Mouse (Mus musculus) naive thymus-derived CD4-positive, alpha-beta T cell, adult 5 months (primary cell): ENCODE results near the gene Ddah2. TPM values are rescaled to one million over a fixed set of nuclear protein-coding genes. Genes with fewer than 3 reads are reported as not detected.

ENCODE experiments used
- polyA plus RNA-seq: library from polyadenylated mRNA; unstranded; fragments of 100-300 nt; shearing (Covaris generic); gene quantifications from one replicate; pipeline ENCODE4 v1.2.1, GENCODE M21; 2017

Gene Ddah2
- 0.95 TPM for polyA plus RNA-seq

GRCm38 (mm10) chr17:35058911-35059892, at the start of gene Ddah2:
Gene Ddah2 (plus strand): TSS chr17:35059035.

GRCm38 (mm10) chr17:35016376-35016775, 42.5 kb upstream of the Ddah2 start, which contains the start of gene Vwa7:
Gene Vwa7 (plus strand): TSS chr17:35016579.

GRCm38 (mm10) chr17:35027277-35028068, 31.4 kb upstream of the Ddah2 start, which contains the start of gene Sapcd1:
Gene Sapcd1 (minus strand): TSS chr17:35028016.

GRCm38 (mm10) chr17:35046681-35047455, 12.0 kb upstream of the Ddah2 start, which contains the start of gene Msh5:
Gene Msh5 (minus strand): TSS chr17:35046745.

GRCm38 (mm10) chr17:35049561-35050016, 9.2 kb upstream of the Ddah2 start, which contains the start of gene Clic1:
Gene Clic1 (plus strand): TSS chr17:35049966.

GRCm38 (mm10) chr17:35064951-35065947, 6.4 kb downstream of the Ddah2 start, which contains the start of gene Ly6g6c:
Gene Ly6g6c (plus strand): TSS chr17:35065388.

GRCm38 (mm10) chr17:35066084-35066483, 7.2 kb downstream of the Ddah2 start, which contains the start of gene Mpig6b:
Gene Mpig6b (minus strand): TSS chr17:35066184.

GRCm38 (mm10) chr17:35076507-35077176, 17.8 kb downstream of the Ddah2 start, which contains the start of gene Ly6g6e:
Gene Ly6g6e (plus strand): TSS chr17:35076902.

GRCm38 (mm10) chr17:35077786-35078233, 19.0 kb downstream of the Ddah2 start, which contains the start of gene Ly6g6d:
Gene Ly6g6d (minus strand): TSS chr17:35078065.

GRCm38 (mm10) chr17:35085208-35085865, 26.5 kb downstream of the Ddah2 start, which contains the start of gene Ly6g6f:
Gene Ly6g6f (minus strand): TSS chr17:35085610.

GRCm38 (mm10) chr17:35088825-35089644, 30.2 kb downstream of the Ddah2 start, which contains the start of gene Abhd16a:
Gene Abhd16a (plus strand): TSS chr17:35089263.

GRCm38 (mm10) chr17:35108097-35108496, 49.3 kb downstream of the Ddah2 start, which contains the start of gene Ly6g5c:
Gene Ly6g5c (plus strand): TSS chr17:35108279.

Other genes with a start within 250 kb of the Ddah2 start
- 18.7 TPM for gene Stk19, start 222.1 kb upstream of the Ddah2 start, polyA plus RNA-seq
- 89.1 TPM for gene Dxo, start 222.0 kb upstream of the Ddah2 start, polyA plus RNA-seq
- gene Skiv2l, start 208.8 kb upstream of the Ddah2 start, polyA plus RNA-seq, result 137 TPM
- 27.2 TPM for gene Nelfe, start 208.6 kb upstream of the Ddah2 start, polyA plus RNA-seq
- not detected for gene Cfb, start 196.5 kb upstream of the Ddah2 start, polyA plus RNA-seq
- gene Zbtb12, start 179.6 kb upstream of the Ddah2 start, polyA plus RNA-seq, result 0.32 TPM
- not detected for gene Gm20547, start 177.0 kb upstream of the Ddah2 start, polyA plus RNA-seq
- gene C2, start 160.8 kb upstream of the Ddah2 start, polyA plus RNA-seq, result not detected
- gene Ehmt2, start 160.6 kb upstream of the Ddah2 start, polyA plus RNA-seq, result 49.8 TPM
- gene Slc44a4, start 144.6 kb upstream of the Ddah2 start, polyA plus RNA-seq, result not detected
- gene Neu1, start 127.8 kb upstream of the Ddah2 start, polyA plus RNA-seq, result 116 TPM
- 785 TPM for gene Hspa1b, start 99.8 kb upstream of the Ddah2 start, polyA plus RNA-seq
- gene Gm20481, start 89.1 kb upstream of the Ddah2 start, polyA plus RNA-seq, result 42.4 TPM
- gene Hspa1a, start 86.9 kb upstream of the Ddah2 start, polyA plus RNA-seq, result 403 TPM
- gene Hspa1l, start 86.3 kb upstream of the Ddah2 start, polyA plus RNA-seq, result 0.17 TPM
- 59.4 TPM for gene Lsm2, start 77.2 kb upstream of the Ddah2 start, polyA plus RNA-seq
- gene Vars, start 58.0 kb upstream of the Ddah2 start, polyA plus RNA-seq, result 151 TPM
- gene Vwa7, start 42.5 kb upstream of the Ddah2 start, polyA plus RNA-seq, result not detected
- gene Sapcd1, start 31.0 kb upstream of the Ddah2 start, polyA plus RNA-seq, result not detected
- gene Msh5, start 12.3 kb upstream of the Ddah2 start, polyA plus RNA-seq, result 4.4 TPM
- gene Clic1, start 9.1 kb upstream of the Ddah2 start, polyA plus RNA-seq, result 228 TPM
- gene Ly6g6c, start 6.4 kb downstream of the Ddah2 start, polyA plus RNA-seq, result not detected
- gene Mpig6b, start 7.1 kb downstream of the Ddah2 start, polyA plus RNA-seq, result not detected
- gene Ly6g6e, start 17.9 kb downstream of the Ddah2 start, polyA plus RNA-seq, result not detected
- gene Ly6g6d, start 19.0 kb downstream of the Ddah2 start, polyA plus RNA-seq, result not detected
- gene Ly6g6f, start 26.6 kb downstream of the Ddah2 start, polyA plus RNA-seq, result not detected
- gene Abhd16a, start 30.2 kb downstream of the Ddah2 start, polyA plus RNA-seq, result 90.2 TPM
- gene Ly6g5c, start 49.2 kb downstream of the Ddah2 start, polyA plus RNA-seq, result not detected
- gene Ly6g5b, start 56.4 kb downstream of the Ddah2 start, polyA plus RNA-seq, result 1.2 TPM
- 64.4 TPM for gene Gpank1, start 62.4 kb downstream of the Ddah2 start, polyA plus RNA-seq
- gene Csnk2b, start 63.0 kb downstream of the Ddah2 start, polyA plus RNA-seq, result 190 TPM
- 0.75 TPM for gene D17H6S53E, start 67.3 kb downstream of the Ddah2 start, polyA plus RNA-seq
- not detected for gene Apom, start 73.0 kb downstream of the Ddah2 start, polyA plus RNA-seq
- gene Bag6, start 76.1 kb downstream of the Ddah2 start, polyA plus RNA-seq, result 77.8 TPM
- gene Prrc2a, start 105.9 kb downstream of the Ddah2 start, polyA plus RNA-seq, result 31.3 TPM
- gene Aif1, start 117.0 kb downstream of the Ddah2 start, polyA plus RNA-seq, result not detected
- gene Lst1, start 129.4 kb downstream of the Ddah2 start, polyA plus RNA-seq, result 1.8 TPM
- 754 TPM for gene Ltb, start 135.4 kb downstream of the Ddah2 start, polyA plus RNA-seq
- gene Tnf, start 143.0 kb downstream of the Ddah2 start, polyA plus RNA-seq, result 4.2 TPM
- 24.6 TPM for gene Lta, start 146.3 kb downstream of the Ddah2 start, polyA plus RNA-seq
- not detected for gene Gm16181, start 161.8 kb downstream of the Ddah2 start, polyA plus RNA-seq
- gene Atp6v1g2, start 174.6 kb downstream of the Ddah2 start, polyA plus RNA-seq, result 1.4 TPM
- gene Nfkbil1, start 176.8 kb downstream of the Ddah2 start, polyA plus RNA-seq, result 16.0 TPM
- 192 TPM for gene Ddx39b, start 182.7 kb downstream of the Ddah2 start, polyA plus RNA-seq
- 5,786 TPM for gene H2-D1, start 203.7 kb downstream of the Ddah2 start, polyA plus RNA-seq